Mouse (Mus musculus) telencephalon, adult 2 months (tissue): ENCODE measurements around the gene Maml2.

Experiments
- DNase-seq: peaks from one replicate; pipeline ENCODE4 v3.0.0-alpha.2; 2011; ENCODE audit warnings: low read depth, low spot score

Gene Maml2

DNA sequence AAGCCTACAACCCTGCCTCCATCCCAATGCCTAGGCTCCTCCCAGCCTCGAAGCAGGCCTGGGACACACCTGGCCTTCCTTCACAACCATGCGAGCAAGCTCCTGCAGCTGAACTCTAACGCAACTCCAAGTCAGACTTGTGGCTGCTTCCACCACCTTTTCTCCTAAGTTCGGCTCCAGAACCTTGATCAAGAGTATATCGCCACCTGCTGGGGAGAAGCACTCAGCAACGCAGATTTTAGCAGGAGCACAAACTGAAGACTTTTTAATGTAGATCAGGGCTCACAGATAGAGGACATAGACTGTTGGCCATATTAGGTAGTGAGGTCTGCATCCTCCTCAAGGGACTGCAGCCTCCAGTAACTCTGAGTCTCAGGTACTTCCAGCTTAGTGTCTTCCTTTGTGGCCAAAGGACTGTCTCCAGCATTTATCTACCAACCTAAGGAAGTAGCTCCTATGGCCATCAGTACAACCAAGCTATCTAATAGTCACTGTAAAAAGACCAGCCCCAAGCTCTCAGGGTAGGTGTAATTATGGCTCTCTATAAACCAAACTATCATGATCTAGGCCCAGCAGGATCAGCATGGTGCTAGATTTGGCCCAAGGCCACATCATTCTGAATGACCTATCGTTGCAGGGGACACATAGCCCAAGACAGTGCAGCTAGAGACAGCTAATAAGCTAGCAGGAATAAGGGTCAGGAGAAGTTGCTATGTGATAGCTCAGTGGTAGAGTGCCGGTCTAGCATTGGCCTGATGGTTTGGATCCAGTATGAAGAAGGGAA is 418.8 kb downstream of the Maml2 start:
- peak; percentile 55 for DNase-seq

- DNase-seq: no peak
These were observed 450.6 kb downstream of the Maml2 start, which contains the start of gene Mtmr2 for GRCm38 (mm10) chr9:13748404-13748797. Gene Mtmr2 (plus strand): TSS chr9:13748410.

DNA sequence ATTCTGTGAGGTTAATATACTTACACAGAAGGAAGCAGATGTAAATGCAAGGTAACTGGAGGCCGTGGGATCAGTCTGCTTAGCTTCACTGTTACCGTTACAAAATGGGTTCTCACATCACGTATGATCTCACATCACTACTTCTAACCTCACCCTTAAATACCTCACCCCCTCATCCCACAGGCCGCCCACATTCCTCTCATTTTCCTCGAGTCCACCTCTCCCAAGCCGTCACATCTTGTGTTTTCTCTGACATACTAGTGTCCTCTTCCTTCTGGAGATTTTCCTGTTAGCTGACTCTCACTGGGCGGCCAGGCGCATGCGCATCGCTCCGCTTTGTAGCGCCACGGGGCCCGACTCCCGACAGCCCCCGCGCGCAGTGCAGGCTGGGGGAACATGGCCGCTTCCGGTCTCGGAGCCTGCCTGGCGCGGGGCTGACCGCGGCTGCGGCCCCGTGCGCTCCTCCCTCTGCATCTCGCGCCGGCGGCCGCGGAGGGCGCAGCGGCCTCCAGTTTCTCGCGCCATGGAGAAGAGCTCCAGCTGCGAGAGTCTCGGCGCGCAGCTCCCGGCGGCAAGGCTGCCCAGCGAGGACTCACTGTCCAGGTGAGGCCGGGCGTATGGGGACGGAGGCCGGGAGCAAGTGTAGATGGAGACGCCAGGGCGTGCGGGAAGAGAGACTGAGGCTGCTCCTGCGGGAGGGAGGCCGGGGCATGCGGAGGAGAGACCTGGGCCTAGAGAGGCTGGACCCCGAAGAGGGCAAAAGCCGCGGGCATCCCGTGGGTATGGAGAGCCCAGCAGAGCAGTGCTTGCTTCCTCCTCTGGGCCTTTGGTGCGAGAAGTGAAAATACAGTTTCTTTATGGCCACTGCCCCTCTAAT is 451.3 kb downstream of the Maml2 start:
- peak; percentile 87 for DNase-seq

DNA sequence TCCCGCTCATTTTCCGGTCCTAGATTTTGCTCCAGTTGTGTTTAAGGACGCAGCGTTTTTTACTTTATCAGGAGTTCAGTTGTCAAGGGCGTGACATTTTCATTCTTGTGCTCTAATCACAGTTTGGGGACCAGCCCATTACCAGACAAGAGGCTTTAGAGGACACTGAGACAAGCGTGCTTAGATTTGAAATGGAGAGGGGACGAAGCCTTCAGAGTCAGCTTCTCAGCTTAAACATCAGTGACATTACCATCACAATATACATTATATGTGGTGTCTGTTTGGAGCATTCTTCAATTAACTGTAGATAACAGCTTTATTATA is 451.9 kb downstream of the Maml2 start:
- DNase-seq: no peak

- DNase-seq: no peak
These were observed 454.8 kb downstream of the Maml2 start for GRCm38 (mm10) chr9:13752543-13752942.
